Mouse (Mus musculus) testis, adult 2 months (tissue): ENCODE results near the gene Cd101. TPM values are rescaled to one million over a fixed set of nuclear protein-coding genes. Genes with fewer than 3 reads are reported as not detected.

ENCODE experiments used
- H3K27ac ChIP-seq: fragments of 200-500 bp; 2 replicates; pipeline ENCODE4 v1.5.1; 2012; ENCODE audit warnings: low read depth, low read length; ENCODE audit not compliant: control insufficient read depth, insufficient read depth
- H3K27me3 ChIP-seq: fragments of 200-500 bp; 2 replicates; pipeline ENCODE4 v1.6.1; 2012; ENCODE audit warnings: mild to moderate bottlenecking, low read length, moderate library complexity; ENCODE audit not compliant: control insufficient read depth, insufficient read depth
- H3K36me3 ChIP-seq: fragments of 200-500 bp; 2 replicates; pipeline ENCODE4 v1.6.1; 2012; ENCODE audit warnings: mild to moderate bottlenecking, low read length; ENCODE audit not compliant: control insufficient read depth, insufficient read depth
- H3K4me1 ChIP-seq: fragments of 200-500 bp; 2 replicates; pipeline ENCODE4 v1.6.1; 2012; ENCODE audit warnings: low read length; ENCODE audit not compliant: control insufficient read depth, insufficient read depth
- H3K4me3 ChIP-seq: fragments of 200-500 bp; 2 replicates; pipeline ENCODE4 v1.5.1; 2012; ENCODE audit warnings: low read depth, mild to moderate bottlenecking, low read length, moderate library complexity, mixed read lengths; ENCODE audit not compliant: control insufficient read depth
- CTCF ChIP-seq: fragments of 200-500 bp; IDR thresholded peaks from 2 replicates; pipeline ENCODE4 v1.5.1; 2012; ENCODE audit warnings: low read depth, mild to moderate bottlenecking, inconsistent platforms, low read length, moderate library complexity; ENCODE audit not compliant: control insufficient read depth, insufficient read depth, insufficient replicate concordance
- POLR2A ChIP-seq: fragments of 200-500 bp; IDR thresholded peaks from 2 replicates; pipeline ENCODE4 v1.6.1; 2012; ENCODE audit warnings: low read depth, mild to moderate bottlenecking, inconsistent platforms, low read length, moderate library complexity; ENCODE audit not compliant: control insufficient read depth
- polyA plus RNA-seq: library from polyadenylated mRNA; depleted of rRNA; stranded (reverse); fragments of >200 nt; gene quantifications from 2 replicates; pipeline ENCODE4 v1.2.3, GENCODE M21; 2012

Gene Cd101
- polyA plus RNA-seq, 1 experiment: not detected

- Histone ChIP-seq H3K4me3 (no peak overlapping the region), H3K4me1 (no peaks in the 10 kb centered on the region; the same call in 1 of the 2 replicates), H3K27me3 (no peaks in the 10 kb centered on the region), H3K27ac (no peak overlapping the region), H3K36me3 (no peaks in the 10 kb centered on the region)
- TF ChIP-seq POLR2A (no peak), CTCF (no peak)
Observed at GRCm38 (mm10) chr3:100990231-100990630, 39.1 kb downstream of the Cd101 start.

- no peaks in the 10 kb centered on the region; the same call in 1 of the 2 replicates for H3K4me1 ChIP-seq
- H3K27me3 ChIP-seq: no peaks in the 10 kb centered on the region
- TF ChIP-seq CTCF (no peak), POLR2A (no peak)
- H3K4me3 ChIP-seq: no peak overlapping the region
- no peak overlapping the region for H3K27ac ChIP-seq
- no peaks in the 10 kb centered on the region for H3K36me3 ChIP-seq
Observed at GRCm38 (mm10) chr3:100989417-100989816, 39.9 kb downstream of the Cd101 start.

GRCm38 (mm10) chr3:100979290-100979689 lies 50.1 kb downstream of the Cd101 start:
- Histone ChIP-seq H3K4me3 (no peak overlapping the region), H3K27ac (no peak overlapping the region), H3K36me3 (no peaks in the 10 kb centered on the region), H3K27me3 (no peaks in the 10 kb centered on the region), H3K4me1 (no peaks in the 10 kb centered on the region)
- TF ChIP-seq POLR2A (no peak), CTCF (no peak)

GRCm38 (mm10) chr3:100973906-100974305 lies 55.5 kb downstream of the Cd101 start:
- peaks cover 2% of the 10 kb centered on the region for H3K4me1 ChIP-seq
- no peaks in the 10 kb centered on the region for H3K36me3 ChIP-seq
- no peak overlapping the region for H3K4me3 ChIP-seq
- no peak overlapping the region for H3K27ac ChIP-seq
- no peaks in the 10 kb centered on the region for H3K27me3 ChIP-seq
- no peak for TF ChIP-seq POLR2A
- TF ChIP-seq CTCF: no peak

- no peaks in the 10 kb centered on the region for H3K36me3 ChIP-seq
- TF ChIP-seq CTCF (no peak), POLR2A (peak; percentile 83)
- H3K27me3 ChIP-seq: no peaks in the 10 kb centered on the region
- peak within 1 kb of the TSS; percentile 94 for H3K4me3 ChIP-seq
- peak within 1 kb of the TSS; percentile 27; the same call in 1 of the 2 replicates for H3K27ac ChIP-seq
- peaks cover 2% of the 10 kb centered on the region for H3K4me1 ChIP-seq
Observed at GRCm38 (mm10) chr3:100969176-100969917, 60.0 kb downstream of the Cd101 start, which contains the start of gene Ttf2. Gene Ttf2 (minus strand): TSS chr3:100969663.

- no peaks in the 10 kb centered on the region for H3K4me1 ChIP-seq
- H3K27me3 ChIP-seq: no peaks in the 10 kb centered on the region
- H3K27ac ChIP-seq: no peak overlapping the region
- no peak overlapping the region for H3K4me3 ChIP-seq
- TF ChIP-seq CTCF (no peak), POLR2A (no peak)
- peaks cover 1% of the 10 kb centered on the region; the same call in 1 of the 2 replicates for H3K36me3 ChIP-seq
Observed at GRCm38 (mm10) chr3:100963849-100964542, 65.4 kb downstream of the Cd101 start.

GRCm38 (mm10) chr3:100961501-100961900 lies 67.9 kb downstream of the Cd101 start:
- no peak overlapping the region for H3K4me3 ChIP-seq
- no peak overlapping the region for H3K27ac ChIP-seq
- H3K36me3 ChIP-seq: peaks cover 1% of the 10 kb centered on the region; the same call in 1 of the 2 replicates
- TF ChIP-seq POLR2A (no peak), CTCF (no peak)
- no peaks in the 10 kb centered on the region for H3K4me1 ChIP-seq
- no peaks in the 10 kb centered on the region for H3K27me3 ChIP-seq
